Mouse (Mus musculus): ENCODE measurements around the gene Gata3. TPM values are rescaled to one million over a fixed set of nuclear protein-coding genes. Genes with fewer than 3 reads are reported as not detected.

Gene Gata3
- total and polyA plus RNA-seq, 3 experiments, result 0.08 to 0.63 (median 0.11) TPM

GRCm38 (mm10) chr2:9935965-9936364 is 46.1 kb upstream of the Gata3 start:
- Histone ChIP-seq H3K9ac (ENCODE audit: insufficient read depth, low read depth) (no peak overlapping the region), H3K79me2 (replicated peaks; ENCODE audit: control insufficient read depth, extremely low read depth, insufficient read depth, poor library complexity, severe bottlenecking) (no peaks in the 10 kb centered on the region), H3K9me3 (replicated peaks; ENCODE audit: low read length) (no peaks in the 10 kb centered on the region), H3K27me3 (replicated peaks) (no peaks in the 10 kb centered on the region), H3K4me2 (ENCODE audit: insufficient read depth, low read depth, poor library complexity, severe bottlenecking) (no peak overlapping the region), H3K4me3 (replicated peaks in 1 of 3; ENCODE audit: low read depth in 2 of 3, low read length in 2 of 3, poor library complexity in 1 of 3) (no peak overlapping the region), H3K27ac (ENCODE audit: insufficient read depth, low read depth) (no peak overlapping the region), H3K36me3 (replicated peaks in 1 of 2; ENCODE audit: control insufficient read depth in 1 of 2, insufficient read depth in 1 of 2, low read length in 1 of 2) (peaks cover 8 to 48% of the 10 kb centered on the region in 2 experiments), H3K4me1 (ENCODE audit: control insufficient read depth in 1 of 2, insufficient read depth in 2 of 2) (no peaks in the 10 kb centered on the region)
- dilution Hi-C loops (cut with MboI; ENCODE audit: extremely low pct_ligation_motif_present, extremely low pct_unique_long_range_greater_than_20kb, low sequenced_read_pairs), result no loop called here
- DNase-seq (ENCODE audit: extremely low read depth), result no peak
- in situ Hi-C loops (cut with MboI; ENCODE audit: low pct_ligation_motif_present, low pct_unique_long_range_greater_than_20kb, low sequenced_read_pairs), result no loop called here
- TF ChIP-seq JUN (IDR thresholded peaks at IDR 0.05; ENCODE audit: insufficient read depth, low read depth, low read length), result no peak
- TF ChIP-seq MEF2A (IDR thresholded peaks at IDR 0.05; ENCODE audit: borderline replicate concordance, low read depth, low read length), result no peak
- TF ChIP-seq ZKSCAN1 (IDR thresholded peaks at IDR 0.05; ENCODE audit: borderline replicate concordance, low read depth, low read length), result no peak
- no peak for TF ChIP-seq NELFE (IDR thresholded peaks at IDR 0.05; ENCODE audit: low read depth, low read length)
- no peak for TF ChIP-seq MYC (IDR thresholded peaks at IDR 0.05; ENCODE audit: low read depth, low read length)
- no peak for TF ChIP-seq SIN3A (IDR thresholded peaks at IDR 0.05; ENCODE audit: low read length)
- no peak for TF ChIP-seq E2F4 (IDR thresholded peaks at IDR 0.05; ENCODE audit: insufficient replicate concordance, low read depth, low read length)

GRCm38 (mm10) chr2:9926905-9927283 is 37.1 kb upstream of the Gata3 start:
- Histone ChIP-seq H3K4me2 (ENCODE audit: insufficient read depth, low read depth, poor library complexity, severe bottlenecking) (peak overlapping the region; percentile 54), H3K9ac (ENCODE audit: insufficient read depth, low read depth) (peak overlapping the region; percentile 84), H3K4me3 (replicated peaks in 1 of 3; ENCODE audit: low read depth in 2 of 3, low read length in 2 of 3, poor library complexity in 1 of 3) (peak overlapping the region in 2 of 3 experiments; percentile 26 to 34), H3K9me3 (replicated peaks; ENCODE audit: low read length) (no peaks in the 10 kb centered on the region), H3K27ac (ENCODE audit: insufficient read depth, low read depth) (peak overlapping the region; percentile 91), H3K79me2 (replicated peaks; ENCODE audit: control insufficient read depth, extremely low read depth, insufficient read depth, poor library complexity, severe bottlenecking) (no peaks in the 10 kb centered on the region), H3K4me1 (ENCODE audit: control insufficient read depth in 1 of 2, insufficient read depth in 2 of 2) (peaks cover 2 to 21% of the 10 kb centered on the region in 2 experiments; a peak in 3 of 4 replicates), H3K36me3 (replicated peaks in 1 of 2; ENCODE audit: control insufficient read depth in 1 of 2, insufficient read depth in 1 of 2, low read length in 1 of 2) (peaks cover 7 to 37% of the 10 kb centered on the region in 2 experiments), H3K27me3 (replicated peaks) (no peaks in the 10 kb centered on the region)
- dilution Hi-C loops (cut with MboI; ENCODE audit: extremely low pct_ligation_motif_present, extremely low pct_unique_long_range_greater_than_20kb, low sequenced_read_pairs) (no loop called here), in situ Hi-C loops (cut with MboI; ENCODE audit: low pct_ligation_motif_present, low pct_unique_long_range_greater_than_20kb, low sequenced_read_pairs) (no loop called here)
- TF ChIP-seq MAFK (IDR thresholded peaks at IDR 0.05; ENCODE audit: insufficient replicate concordance, low read length) (no peak), PAX5 (IDR thresholded peaks at IDR 0.05; ENCODE audit: low read length) (no peak), BHLHE40 (IDR thresholded peaks at IDR 0.05; ENCODE audit: low read depth, low read length) (no peak), RCOR1 (conservative IDR thresholded peaks at IDR 0.05; ENCODE audit: low read depth, low read length) (no peak), EP300 (IDR thresholded peaks at IDR 0.05; ENCODE audit: low read length) (no peak; the same call in 1 of the 2 replicates), CHD2 (IDR thresholded peaks at IDR 0.05; ENCODE audit: low read length) (no peak), USF2 (conservative IDR thresholded peaks at IDR 0.05; ENCODE audit: low read depth, low read length) (no peak), SMC3 (IDR thresholded peaks at IDR 0.05; ENCODE audit: low read depth, low read length) (no peak), IRF4 (IDR thresholded peaks at IDR 0.05; ENCODE audit: low read depth, low read length) (no peak), ETS1 (conservative IDR thresholded peaks at IDR 0.05; ENCODE audit: low read depth, low read length) (no peak; the same call in 1 of the 2 replicates), TBP (conservative IDR thresholded peaks at IDR 0.05; ENCODE audit: low read depth, low read length) (peak; percentile 78; the same call in 1 of the 2 replicates), NELFE (IDR thresholded peaks at IDR 0.05; ENCODE audit: low read depth, low read length) (0 out of 2 replicates have a peak, but pooled peaks have one; percentile 25), NRF1 (IDR thresholded peaks at IDR 0.05; ENCODE audit: low read depth, low read length) (no peak), MEF2A (IDR thresholded peaks at IDR 0.05; ENCODE audit: borderline replicate concordance, low read depth, low read length) (no peak), MYC (IDR thresholded peaks at IDR 0.05; ENCODE audit: low read depth, low read length) (peak; percentile 76; the same call in 1 of the 2 replicates), KAT2A (IDR thresholded peaks at IDR 0.05; ENCODE audit: insufficient replicate concordance, low read length) (no peak), POLR2A (IDR thresholded peaks at IDR 0.05; ENCODE audit: low read depth, low read length) (peak; percentile 39; the same call in 1 of the 2 replicates), MAX (IDR thresholded peaks at IDR 0.05; ENCODE audit: low read length) (no peak; the same call in 1 of the 2 replicates)
- peak; percentile 78 for DNase-seq (ENCODE audit: extremely low read depth)

All from CH12.LX (cell line).